Comparison of ENCODE assay signal across 8 mouse cellular contexts in the genomic region with DNA sequence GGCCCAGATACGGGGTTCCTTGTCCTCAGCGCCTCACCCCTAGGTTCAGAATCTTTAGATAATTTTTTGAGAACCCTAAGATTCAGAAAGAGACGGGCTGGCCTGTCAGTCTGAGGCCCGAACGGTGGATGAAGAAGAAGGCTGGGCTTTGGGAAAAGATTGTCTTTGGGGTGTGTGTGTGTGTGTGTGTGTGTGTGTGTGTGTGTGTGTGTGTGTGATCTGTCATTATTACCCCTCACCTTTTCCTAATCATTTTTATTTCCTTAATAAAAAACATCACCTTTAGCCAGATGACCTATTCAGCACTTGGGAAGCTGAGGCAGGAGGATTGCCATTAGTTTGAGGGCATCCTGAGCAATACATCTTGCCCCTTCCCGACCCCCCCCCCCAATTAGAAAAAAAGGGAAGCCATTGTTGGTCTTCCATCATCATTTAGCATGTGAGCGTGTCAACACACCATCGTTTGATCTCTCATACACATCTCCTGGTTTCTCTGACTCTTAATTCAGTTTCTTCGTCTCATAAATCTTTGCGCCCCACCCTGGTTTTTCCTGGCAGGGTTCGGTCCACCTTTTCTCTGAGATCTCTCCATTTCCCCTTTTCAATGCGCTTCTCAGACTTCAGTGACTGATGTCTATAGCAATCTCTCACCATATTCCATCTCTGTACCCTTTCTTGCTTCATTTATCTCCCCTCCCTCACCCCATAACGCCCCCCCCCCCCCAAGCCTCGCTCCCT. TPM values are rescaled to one million over a fixed set of nuclear protein-coding genes. Genes with fewer than 3 reads are reported as not detected.
DNase-seq lines count a peak whose midpoint lies in the region; ATAC-seq and TF ChIP-seq lines count a peak whose summit lies in the region.

No protein-coding gene starts in this region.

- peak overlapping the region; percentile 99 for H3K27ac ChIP-seq in forebrain, embryonic 11.5 days (ENCODE audit: low read depth, low read length)
- peak overlapping the region; percentile 97; the same call in 1 of the 2 replicates for H3K27ac ChIP-seq in intestine, postnatal 0 days (ENCODE audit: low read depth, low read length)
- peak overlapping the region; percentile 100 for H3K27ac ChIP-seq in neural tube, embryonic 14.5 days (ENCODE audit: low read depth, low read length)

- TF ChIP-seq POLR2A in lung, adult 2 months (IDR thresholded peaks at IDR 0.05; ENCODE audit: borderline replicate concordance, extremely low read depth, low read depth, low read length): no peak

- no peak for ATAC-seq in forebrain, embryonic 11.5 days (replicated peaks; ENCODE audit: low FRiP score)
- no peak for ATAC-seq in intestine, postnatal 0 days
- no peak for ATAC-seq in neural tube, embryonic 14.5 days (ENCODE audit: low read depth)

- 20% methylated on average over 14 of the region's 14 CpGs for WGBS in lung, adult 2 months
- WGBS in forebrain, embryonic 11.5 days: 16% methylated on average over 14 of the region's 14 CpGs
- WGBS in intestine, postnatal 0 days: 12% methylated on average over 13 of the region's 14 CpGs
- 14% methylated on average over 14 of the region's 14 CpGs for WGBS in neural tube, embryonic 14.5 days

- intact Hi-C loops in gastrocnemius, postnatal 36 days (cut with DNase I): loop anchor here (5.0 kb wide), 1 partner anchor 62 kb away; a partner anchor contains a TSS

- peak overlapping the region; percentile 51 for H3K4me3 ChIP-seq in lung, adult 2 months (replicated peaks; ENCODE audit: extremely low read depth, low read depth, low read length)
- H3K4me3 ChIP-seq in forebrain, embryonic 11.5 days (ENCODE audit: low read depth, low read length): peak overlapping the region; percentile 96; the same call in 1 of the 2 replicates
- peak overlapping the region; percentile 25 for H3K4me3 ChIP-seq in intestine, postnatal 0 days (ENCODE audit: low read depth, low read length)
- peak overlapping the region; percentile 91 for H3K4me3 ChIP-seq in neural tube, embryonic 14.5 days (ENCODE audit: low read depth, low read length)

- H3K9ac ChIP-seq in forebrain, embryonic 11.5 days (ENCODE audit: low read length): peak overlapping the region; percentile 98
- H3K9ac ChIP-seq in intestine, postnatal 0 days (ENCODE audit: low read depth, low read length): no peak overlapping the region
- H3K9ac ChIP-seq in neural tube, embryonic 14.5 days (replicated peaks; ENCODE audit: low read depth, low read length): peak overlapping the region; percentile 100; the same call in 1 of the 2 replicates

- no peak for TF ChIP-seq CTCF in lung, adult 2 months (IDR thresholded peaks at IDR 0.05; ENCODE audit: insufficient read depth, low read length)
- no peak for TF ChIP-seq CTCF in intestine, postnatal 0 days (IDR thresholded peaks at IDR 0.05; ENCODE audit: low read depth)

- peaks cover 4% of the 10 kb centered on the region; the same call in 1 of the 2 replicates for H3K36me3 ChIP-seq in forebrain, embryonic 11.5 days (ENCODE audit: control insufficient read depth, insufficient read depth, low read length)
- peaks cover 8% of the 10 kb centered on the region for H3K36me3 ChIP-seq in intestine, postnatal 0 days (ENCODE audit: control insufficient read depth, insufficient read depth)
- H3K36me3 ChIP-seq in neural tube, embryonic 14.5 days (ENCODE audit: control insufficient read depth, insufficient read depth, low read length): peaks cover 8% of the 10 kb centered on the region

- no peaks in the 10 kb centered on the region for H3K27me3 ChIP-seq in forebrain, embryonic 11.5 days (ENCODE audit: control insufficient read depth, insufficient read depth, low read length)
- H3K27me3 ChIP-seq in intestine, postnatal 0 days (replicated peaks; ENCODE audit: control insufficient read depth, insufficient read depth, low read length): no peaks in the 10 kb centered on the region
- no peaks in the 10 kb centered on the region for H3K27me3 ChIP-seq in neural tube, embryonic 14.5 days (ENCODE audit: control insufficient read depth, insufficient read depth, low read length)

- H3K4me2 ChIP-seq in forebrain, embryonic 11.5 days (ENCODE audit: low read depth, low read length, severe bottlenecking): peak overlapping the region; percentile 58
- peak overlapping the region; percentile 86 for H3K4me2 ChIP-seq in intestine, postnatal 0 days (replicated peaks; ENCODE audit: low read depth)
- peak overlapping the region; percentile 100 for H3K4me2 ChIP-seq in neural tube, embryonic 14.5 days (ENCODE audit: low read depth, low read length)

- H3K4me1 ChIP-seq in lung, adult 2 months (ENCODE audit: control insufficient read depth, insufficient read depth, low read length): peaks cover 19% of the 10 kb centered on the region
- peaks cover 32% of the 10 kb centered on the region for H3K4me1 ChIP-seq in forebrain, embryonic 11.5 days (replicated peaks; ENCODE audit: control insufficient read depth, insufficient read depth, low read length)
- H3K4me1 ChIP-seq in intestine, postnatal 0 days (replicated peaks; ENCODE audit: control insufficient read depth, insufficient read depth, low read length): peaks cover 10% of the 10 kb centered on the region
- peaks cover 31% of the 10 kb centered on the region for H3K4me1 ChIP-seq in neural tube, embryonic 14.5 days (ENCODE audit: control insufficient read depth, insufficient read depth, low read length)

- H3K9me3 ChIP-seq in forebrain, embryonic 11.5 days (ENCODE audit: control insufficient read depth, low read length): no peaks in the 10 kb centered on the region
- H3K9me3 ChIP-seq in intestine, postnatal 0 days (ENCODE audit: control insufficient read depth): no peaks in the 10 kb centered on the region
- no peaks in the 10 kb centered on the region for H3K9me3 ChIP-seq in neural tube, embryonic 14.5 days (ENCODE audit: control insufficient read depth, low read length)

- no peak for DNase-seq in lung, adult 2 months
- no peak for DNase-seq in lung, postnatal 10 days
- no peak for DNase-seq in forebrain, embryonic 11.5 days (ENCODE audit: low spot score)
- no peak for DNase-seq in adrenal gland, postnatal 36 days
- no peak for DNase-seq in thymus, postnatal 25 days
- no peak for DNase-seq in gastrocnemius, postnatal 36 days

RNA-seq across cellular contexts. Expression of a gene that starts 0.8 kb away (rescaled TPM):
- polyA plus RNA-seq in lung, adult 2 months (2012; rRNA removed): 1,982 and 2,310 TPM in 2 replicates
- polyA plus RNA-seq in forebrain, embryonic 11.5 days (2014; fragmentation: Nextera tagmentation; extraction: Ambion mirVana): 369 and 455 TPM in 2 replicates
- 167 and 169 TPM in 2 replicates for polyA plus RNA-seq in intestine, postnatal 0 days (2015; fragmentation: Nextera tagmentation; extraction: Ambion mirVana)
- polyA plus RNA-seq in neural tube, embryonic 14.5 days (2014; fragmentation: Nextera tagmentation; extraction: Ambion mirVana): 664 and 670 TPM in 2 replicates
- 100 to 1,000 TPM; 753 to 830 TPM for total RNA-seq in adrenal gland, postnatal 36 days (2021)
- total RNA-seq in gastrocnemius, postnatal 36 days (2021): 100 to 1,000 TPM; 101 to 129 TPM

RNA-seq across cellular contexts. Expression of a gene that starts 7.6 kb away (rescaled TPM):
- 1.4 and 1.9 TPM in 2 replicates for polyA plus RNA-seq in lung, adult 2 months (2012; rRNA removed)
- polyA plus RNA-seq in forebrain, embryonic 11.5 days (2014; fragmentation: Nextera tagmentation; extraction: Ambion mirVana): 2.3 and 2.5 TPM in 2 replicates
- polyA plus RNA-seq in intestine, postnatal 0 days (2015; fragmentation: Nextera tagmentation; extraction: Ambion mirVana): 1.6 and 1.7 TPM in 2 replicates
- 2.6 and 3.4 TPM in 2 replicates for polyA plus RNA-seq in neural tube, embryonic 14.5 days (2014; fragmentation: Nextera tagmentation; extraction: Ambion mirVana)
- total RNA-seq in adrenal gland, postnatal 36 days (2021): 1 to 10 TPM; 1.0 to 1.3 TPM
- total RNA-seq in gastrocnemius, postnatal 36 days (2021): under 1 TPM in 1 of 2 experiments, not detected in 1; 0.25 TPM

RNA-seq across cellular contexts. Expression of a gene that starts 12.1 kb away (rescaled TPM):
- polyA plus RNA-seq in lung, adult 2 months (2012; rRNA removed): 313 and 336 TPM in 2 replicates
- polyA plus RNA-seq in forebrain, embryonic 11.5 days (2014; fragmentation: Nextera tagmentation; extraction: Ambion mirVana): 450 and 480 TPM in 2 replicates
- 265 and 269 TPM in 2 replicates for polyA plus RNA-seq in intestine, postnatal 0 days (2015; fragmentation: Nextera tagmentation; extraction: Ambion mirVana)
- polyA plus RNA-seq in neural tube, embryonic 14.5 days (2014; fragmentation: Nextera tagmentation; extraction: Ambion mirVana): 560 and 584 TPM in 2 replicates
- 100 to 1,000 TPM; 284 to 296 TPM for total RNA-seq in adrenal gland, postnatal 36 days (2021)
- total RNA-seq in gastrocnemius, postnatal 36 days (2021): 100 to 1,000 TPM; 201 to 209 TPM

RNA-seq across cellular contexts. Expression of a gene that starts 31.0 kb away (rescaled TPM):
- 1.9 and 2.7 TPM in 2 replicates for polyA plus RNA-seq in lung, adult 2 months (2012; rRNA removed)
- polyA plus RNA-seq in forebrain, embryonic 11.5 days (2014; fragmentation: Nextera tagmentation; extraction: Ambion mirVana): not detected in 2 replicates
- polyA plus RNA-seq in intestine, postnatal 0 days (2015; fragmentation: Nextera tagmentation; extraction: Ambion mirVana): 0.75 and 0.83 TPM in 2 replicates
- 0.12 TPM in 1 of 2 replicates, not detected in the other for polyA plus RNA-seq in neural tube, embryonic 14.5 days (2014; fragmentation: Nextera tagmentation; extraction: Ambion mirVana)
- under 1 TPM; 0.30 to 0.50 TPM for total RNA-seq in adrenal gland, postnatal 36 days (2021)
- total RNA-seq in gastrocnemius, postnatal 36 days (2021): 1 to 10 TPM in 1 of 2 experiments, not detected in 1; 2.8 TPM

RNA-seq across cellular contexts. Expression of a gene that starts 46.3 kb away (rescaled TPM):
- polyA plus RNA-seq in lung, adult 2 months (2012; rRNA removed): 178 and 213 TPM in 2 replicates
- polyA plus RNA-seq in forebrain, embryonic 11.5 days (2014; fragmentation: Nextera tagmentation; extraction: Ambion mirVana): 111 and 122 TPM in 2 replicates
- polyA plus RNA-seq in intestine, postnatal 0 days (2015; fragmentation: Nextera tagmentation; extraction: Ambion mirVana): 105 and 110 TPM in 2 replicates
- 89.5 and 93.8 TPM in 2 replicates for polyA plus RNA-seq in neural tube, embryonic 14.5 days (2014; fragmentation: Nextera tagmentation; extraction: Ambion mirVana)
- total RNA-seq in adrenal gland, postnatal 36 days (2021): 100 to 1,000 TPM; 121 to 176 TPM
- 100 to 1,000 TPM in 1 of 2 experiments, 10 to 100 TPM in 1; 98.3 to 107 TPM for total RNA-seq in gastrocnemius, postnatal 36 days (2021)

Comparison
In these comparisons a context has a peak if more than half of its experiments do, and no peak if none do; other contexts are left out.
1. H3K4me3 ChIP-seq: peak in every context shown above with its lines; median percentile 96 in forebrain, embryonic 11.5 days; 91 in neural tube, embryonic 14.5 days; 51 in lung, adult 2 months; 25 in intestine, postnatal 0 days.